Mouse (Mus musculus) stomach, embryonic 16.5 days (tissue): ENCODE measurements at regions not wholly inside any gene's neighbourhood (a gene's known extent, or its start where the extent isn't known, plus 50 kb on each side); places are given as distances from the start of the nearest gene placed in this dataset.

Source experiments
- ATAC-seq: fragments of 200-750 bp; cut with Nextera tagmentation; 2 replicates; pipeline ENCODE4 v1.8.0; 2017; ENCODE audit warnings: moderate number of reproducible peaks, moderate TSS enrichment; ENCODE audit not compliant: insufficient read depth, low FRiP score
- H3K27ac ChIP-seq: fragments of 300-500 bp; sonication (generic); 2 replicates; pipeline ENCODE4 v1.5.1; 2014; ENCODE audit warnings: low read length
- H3K27me3 ChIP-seq: fragments of 300-500 bp; sonication (generic); 2 replicates; pipeline ENCODE4 v1.6.1; 2014; ENCODE audit warnings: low read length, control low read depth, mixed read lengths; ENCODE audit not compliant: control insufficient read depth, insufficient read depth
- H3K36me3 ChIP-seq: fragments of 300-500 bp; sonication (generic); 2 replicates; pipeline ENCODE4 v1.6.1; 2014; ENCODE audit warnings: low read length; ENCODE audit not compliant: control insufficient read depth, insufficient read depth
- H3K4me1 ChIP-seq: fragments of 300-500 bp; sonication (generic); 2 replicates; pipeline ENCODE4 v1.6.1; 2014; ENCODE audit warnings: low read length, control low read depth, mixed read lengths; ENCODE audit not compliant: control insufficient read depth, insufficient read depth
- H3K4me2 ChIP-seq: fragments of 300-500 bp; sonication (generic); 2 replicates; pipeline ENCODE4 v1.6.1; 2014; ENCODE audit warnings: low read depth, low read length, mixed read lengths
- H3K4me3 ChIP-seq: fragments of 300-500 bp; sonication (generic); replicated peaks from 2 replicates; pipeline ENCODE4 v1.5.1; 2014; ENCODE audit warnings: mild to moderate bottlenecking, low read length
- H3K9ac ChIP-seq: fragments of 300-500 bp; sonication (generic); 2 replicates; pipeline ENCODE4 v1.6.1; 2014; ENCODE audit warnings: low read length
- H3K9me3 ChIP-seq: fragments of 300-500 bp; sonication (generic); replicated peaks from 2 replicates; pipeline ENCODE4 v1.6.1; 2016; ENCODE audit warnings: low read length, control low read depth; ENCODE audit not compliant: control insufficient read depth
- WGBS: fragments of 180-500 bp; shearing (Covaris S2); extraction: QIAGEN DNeasy Blood & Tissue Kit; methylation state at CpG from one replicate; pipeline ENCODE4 v1.1.7; 2014; 5-methylcytosine and 5-hydroxymethylcytosine counted together

DNA sequence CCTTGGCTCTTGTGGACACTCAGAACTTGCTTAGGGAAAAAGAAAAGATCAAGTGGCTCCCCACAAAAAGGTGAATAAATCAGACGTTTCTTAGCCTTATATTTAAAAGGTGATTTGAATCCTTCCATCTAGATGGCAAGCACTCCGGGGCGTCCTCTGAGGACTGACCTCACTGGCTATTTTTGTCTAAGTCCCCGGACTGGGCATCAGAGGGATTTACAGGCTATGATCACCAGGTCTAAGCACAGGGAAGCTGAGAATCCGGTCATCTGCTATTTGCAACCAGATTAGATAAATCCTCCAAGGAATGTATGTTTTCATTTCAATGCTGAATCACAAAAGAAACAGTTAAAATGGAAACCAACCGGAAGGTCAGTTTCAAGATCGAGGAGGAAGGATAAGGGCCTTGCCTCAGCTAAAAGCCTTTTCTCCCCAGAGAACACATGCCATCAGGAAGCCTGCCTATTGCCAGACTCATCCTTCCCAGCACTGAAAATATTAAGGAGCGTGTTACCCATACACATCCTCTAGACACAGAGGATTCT lies 342.1 kb downstream of the Lpin1 start:
- H3K9ac ChIP-seq = no peak overlapping the region
- no peak overlapping the region for H3K27ac ChIP-seq
- WGBS = 68% methylated on average over 8 of the region's 8 CpGs
- H3K27me3 ChIP-seq = no peaks in the 10 kb centered on the region
- H3K4me1 ChIP-seq = no peaks in the 10 kb centered on the region
- no peaks in the 10 kb centered on the region for H3K9me3 ChIP-seq
- no peaks in the 10 kb centered on the region for H3K36me3 ChIP-seq
- no peak overlapping the region for H3K4me3 ChIP-seq
- no peak overlapping the region for H3K4me2 ChIP-seq
- no peak for ATAC-seq

DNA sequence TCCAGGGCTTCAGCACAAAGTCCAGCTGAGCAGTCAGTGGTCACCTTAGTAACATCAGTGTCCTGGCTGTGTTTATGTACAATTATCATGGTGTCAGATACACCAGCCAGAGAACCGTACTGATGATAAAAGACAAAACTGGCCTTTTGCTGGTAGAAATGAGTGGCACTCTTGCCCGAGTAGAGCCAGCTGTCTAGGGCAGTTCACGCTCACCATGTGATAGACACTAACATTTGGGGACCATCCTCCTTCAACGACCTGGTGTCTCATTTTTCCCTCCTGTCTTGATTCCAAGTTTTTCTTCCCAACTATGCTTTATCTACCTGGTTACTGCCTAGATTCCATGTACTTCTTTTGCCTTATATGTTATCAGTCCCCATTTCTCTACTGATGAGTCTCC lies 349.3 kb downstream of the Lpin1 start:
- no peaks in the 10 kb centered on the region for H3K36me3 ChIP-seq
- H3K4me1 ChIP-seq = no peaks in the 10 kb centered on the region
- no peaks in the 10 kb centered on the region for H3K9me3 ChIP-seq
- no peak for ATAC-seq
- H3K27me3 ChIP-seq = no peaks in the 10 kb centered on the region
- H3K9ac ChIP-seq = no peak overlapping the region
- H3K4me3 ChIP-seq = no peak overlapping the region
- no peak overlapping the region for H3K4me2 ChIP-seq
- WGBS = 70% methylated on average over 4 of the region's 4 CpGs
- no peak overlapping the region for H3K27ac ChIP-seq

DNA sequence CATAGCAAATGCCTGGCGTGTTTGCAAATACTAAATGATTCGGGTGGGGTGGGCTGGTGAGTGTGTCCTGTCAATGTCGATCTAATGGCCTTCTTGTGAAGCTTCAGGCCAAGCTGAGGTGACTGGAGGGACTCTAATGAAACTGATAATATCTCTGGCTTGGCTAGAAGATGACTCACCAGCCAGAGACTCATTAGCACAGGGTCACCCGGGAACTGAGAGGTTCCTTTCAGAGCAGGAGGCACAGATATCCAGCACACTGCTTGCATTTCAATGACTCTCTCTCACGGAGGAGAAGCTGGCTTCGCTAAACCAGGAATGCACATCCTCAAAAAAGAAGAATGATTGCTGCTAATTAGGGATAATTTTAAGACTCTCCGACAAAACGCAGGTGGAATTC lies 349.8 kb downstream of the Lpin1 start:
- Histone ChIP-seq H3K9ac (no peak overlapping the region), H3K27ac (no peak overlapping the region), H3K4me3 (no peak overlapping the region), H3K9me3 (no peaks in the 10 kb centered on the region), H3K27me3 (no peaks in the 10 kb centered on the region), H3K4me2 (no peak overlapping the region), H3K4me1 (no peaks in the 10 kb centered on the region), H3K36me3 (no peaks in the 10 kb centered on the region)
- 56% methylated on average over 8 of the region's 8 CpGs for WGBS
- ATAC-seq = no peak

DNA sequence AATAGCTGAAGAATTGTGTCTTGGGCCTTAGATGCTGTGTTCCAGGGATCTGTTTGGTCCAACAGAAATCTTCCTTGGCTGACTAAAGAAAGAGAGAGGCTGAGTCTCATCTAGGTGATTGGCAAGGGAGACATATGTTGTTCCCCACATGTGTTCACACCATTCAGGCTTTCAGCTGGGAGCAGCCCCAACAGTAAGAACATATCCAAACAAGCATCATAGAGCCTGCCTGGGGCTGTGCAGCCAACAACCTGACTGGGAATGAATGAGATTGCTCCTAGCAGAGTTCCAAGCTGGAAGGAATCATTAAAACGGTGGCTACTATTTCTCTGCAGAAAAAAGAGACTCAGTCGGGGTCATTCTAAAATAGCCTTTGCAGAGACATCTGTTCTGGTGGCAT lies 350.3 kb downstream of the Lpin1 start:
- Histone ChIP-seq H3K9ac (no peak overlapping the region), H3K4me2 (no peak overlapping the region), H3K27me3 (no peaks in the 10 kb centered on the region), H3K4me3 (no peak overlapping the region), H3K4me1 (no peaks in the 10 kb centered on the region), H3K9me3 (no peaks in the 10 kb centered on the region), H3K27ac (no peak overlapping the region), H3K36me3 (no peaks in the 10 kb centered on the region)
- no peak for ATAC-seq
- WGBS = 63% methylated on average over 2 of the region's 2 CpGs

- no peaks in the 10 kb centered on the region for H3K4me1 ChIP-seq
- H3K36me3 ChIP-seq = no peaks in the 10 kb centered on the region
- no peak overlapping the region for H3K27ac ChIP-seq
- no peak overlapping the region for H3K4me3 ChIP-seq
- H3K9me3 ChIP-seq = no peaks in the 10 kb centered on the region
- ATAC-seq = no peak
- H3K9ac ChIP-seq = no peak overlapping the region
- no peaks in the 10 kb centered on the region for H3K27me3 ChIP-seq
- H3K4me2 ChIP-seq = no peak overlapping the region
- 90% methylated on average over 1 of the region's 1 CpGs for WGBS
Observed at GRCm38 (mm10) chr12:16250621-16251020, 360.1 kb downstream of the Lpin1 start.

DNA sequence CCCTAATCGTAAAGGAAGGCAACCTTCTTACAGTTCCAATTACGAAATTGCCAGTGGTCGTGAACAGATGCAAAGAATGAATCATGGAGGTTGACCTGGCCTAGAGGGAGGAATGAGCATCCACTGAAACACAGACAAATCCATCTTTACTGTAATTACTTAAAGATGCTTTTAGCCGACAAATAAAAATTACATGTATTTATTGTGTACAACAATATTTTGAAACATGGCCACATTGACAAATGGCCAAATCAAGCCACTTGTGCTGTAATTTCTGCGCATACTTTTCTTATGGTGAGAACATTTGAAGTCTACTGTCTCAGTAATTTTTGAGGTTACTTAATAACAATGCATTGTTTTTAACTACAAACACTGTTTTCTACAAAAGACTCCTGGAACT lies 360.7 kb downstream of the Lpin1 start:
- Histone ChIP-seq H3K36me3 (no peaks in the 10 kb centered on the region), H3K9ac (no peak overlapping the region), H3K4me1 (no peaks in the 10 kb centered on the region), H3K9me3 (no peaks in the 10 kb centered on the region), H3K4me3 (no peak overlapping the region), H3K4me2 (no peak overlapping the region), H3K27ac (no peak overlapping the region), H3K27me3 (no peaks in the 10 kb centered on the region)
- ATAC-seq = no peak
- 90% methylated on average over 5 of the region's 5 CpGs for WGBS

DNA sequence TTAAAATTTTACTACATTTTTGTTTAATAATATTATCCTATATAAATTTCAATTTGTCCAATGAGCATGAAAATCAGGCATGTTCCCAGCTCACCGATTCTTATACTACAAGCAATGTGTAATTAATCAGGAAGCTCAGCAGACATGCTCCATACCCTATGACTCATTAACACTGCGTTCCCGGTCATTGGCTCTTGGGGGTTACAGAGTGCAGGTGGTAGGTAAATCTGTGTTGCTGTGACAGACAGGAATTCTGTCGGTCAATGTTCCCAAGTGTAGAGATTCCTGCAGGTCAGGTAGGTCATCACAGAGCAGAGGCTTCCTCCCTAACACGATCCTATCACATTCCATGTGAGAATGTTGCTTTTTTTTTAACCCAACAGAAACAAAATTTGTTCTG lies 371.0 kb downstream of the Lpin1 start:
- H3K4me3 ChIP-seq = no peak overlapping the region
- no peak for ATAC-seq
- 60% methylated on average over 5 of the region's 5 CpGs for WGBS
- no peak overlapping the region for H3K9ac ChIP-seq
- no peaks in the 10 kb centered on the region for H3K36me3 ChIP-seq
- no peaks in the 10 kb centered on the region for H3K4me1 ChIP-seq
- H3K27ac ChIP-seq = no peak overlapping the region
- H3K9me3 ChIP-seq = no peaks in the 10 kb centered on the region
- no peak overlapping the region for H3K4me2 ChIP-seq
- H3K27me3 ChIP-seq = no peaks in the 10 kb centered on the region

GRCm38 (mm10) chr12:16237498-16237897 lies 373.3 kb downstream of the Lpin1 start:
- 80% methylated on average over 5 of the region's 5 CpGs for WGBS
- Histone ChIP-seq H3K4me2 (no peak overlapping the region), H3K36me3 (no peaks in the 10 kb centered on the region), H3K27me3 (no peaks in the 10 kb centered on the region), H3K9me3 (no peaks in the 10 kb centered on the region), H3K4me3 (no peak overlapping the region), H3K27ac (no peak overlapping the region), H3K9ac (no peak overlapping the region), H3K4me1 (no peaks in the 10 kb centered on the region)
- ATAC-seq = no peak

- no peak for ATAC-seq
- no peaks in the 10 kb centered on the region for H3K4me1 ChIP-seq
Observed at GRCm38 (mm10) chr12:16233559-16233958, 377.2 kb downstream of the Lpin1 start.

GRCm38 (mm10) chr12:16232828-16233227 lies 377.9 kb downstream of the Lpin1 start:
- H3K27me3 ChIP-seq = no peaks in the 10 kb centered on the region
- WGBS = 79% methylated on average over 8 of the region's 8 CpGs
- no peak overlapping the region for H3K4me3 ChIP-seq
- H3K36me3 ChIP-seq = no peaks in the 10 kb centered on the region
- H3K9ac ChIP-seq = no peak overlapping the region
- H3K4me2 ChIP-seq = no peak overlapping the region
- no peaks in the 10 kb centered on the region for H3K4me1 ChIP-seq
- no peak overlapping the region for H3K27ac ChIP-seq
- no peak for ATAC-seq
- H3K9me3 ChIP-seq = no peaks in the 10 kb centered on the region

More at GRCm38 (mm10) chr12:16233559-16233958, 377.2 kb downstream of the Lpin1 start:
- Histone ChIP-seq H3K4me3 (no peak overlapping the region), H3K27me3 (no peaks in the 10 kb centered on the region), H3K4me2 (no peak overlapping the region), H3K9me3 (no peaks in the 10 kb centered on the region), H3K9ac (no peak overlapping the region), H3K27ac (no peak overlapping the region), H3K36me3 (no peaks in the 10 kb centered on the region)
- WGBS = 90% methylated on average over 3 of the region's 3 CpGs
